Mouse (Mus musculus) mature B cell (primary cell): ENCODE results near the gene Setd6.

ENCODE experiments used
- in situ Hi-C: fragments of 300-500 bp; cut with MboI; formaldehyde crosslinking; loops from 2 replicates; pipeline ENCODE4 v1.14.3; 2019

Gene Setd6

DNA sequence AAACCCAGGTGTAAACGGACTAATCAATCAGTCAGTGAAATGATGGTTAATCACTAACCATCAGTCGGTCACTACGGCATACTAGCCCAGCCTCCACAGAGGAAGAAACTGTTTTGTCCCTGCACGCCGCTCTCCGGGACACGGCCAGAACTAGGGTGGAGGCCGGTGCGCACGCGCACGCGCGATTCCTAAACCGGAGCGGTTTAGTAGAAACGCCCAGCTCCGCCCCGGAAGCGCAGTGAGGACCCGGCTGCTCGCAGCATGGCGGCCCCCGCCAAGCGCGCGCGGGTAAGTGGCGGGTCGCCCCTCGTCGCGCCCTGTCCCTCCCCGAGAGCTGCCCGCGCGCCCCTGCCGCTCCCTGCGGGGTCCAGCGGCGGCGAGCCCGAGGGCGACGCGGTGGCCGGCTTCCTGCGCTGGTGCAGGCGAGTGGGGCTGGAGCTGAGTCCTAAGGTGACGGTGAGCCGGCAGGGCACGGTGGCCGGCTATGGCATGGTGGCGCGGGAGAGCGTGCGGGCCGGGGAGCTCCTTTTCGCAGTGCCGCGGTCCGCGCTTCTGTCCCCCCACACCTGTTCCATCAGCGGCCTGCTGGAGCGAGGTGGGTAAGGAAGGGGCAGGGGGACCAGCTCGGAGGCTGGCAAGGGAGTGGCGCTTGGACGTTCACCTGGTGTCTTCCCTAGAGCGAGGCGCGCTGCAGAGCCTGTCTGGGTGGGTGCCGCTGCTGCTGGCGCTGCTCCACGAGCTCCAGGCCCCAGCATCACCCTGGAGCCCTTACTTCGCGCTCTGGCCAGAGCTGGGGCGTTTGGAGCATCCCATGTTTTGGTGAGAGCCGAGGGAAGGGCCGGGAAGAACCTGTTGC, at the start of gene Setd6:
Gene Setd6 (plus strand): TSS at position 206 of the 856 bp plus-strand sequence.
- in situ Hi-C loops, result no loop called here

- in situ Hi-C loops, result no loop called here
Measured at GRCm38 (mm10) chr8:95668163-95668958, 47.3 kb upstream of the Setd6 start.

DNA sequence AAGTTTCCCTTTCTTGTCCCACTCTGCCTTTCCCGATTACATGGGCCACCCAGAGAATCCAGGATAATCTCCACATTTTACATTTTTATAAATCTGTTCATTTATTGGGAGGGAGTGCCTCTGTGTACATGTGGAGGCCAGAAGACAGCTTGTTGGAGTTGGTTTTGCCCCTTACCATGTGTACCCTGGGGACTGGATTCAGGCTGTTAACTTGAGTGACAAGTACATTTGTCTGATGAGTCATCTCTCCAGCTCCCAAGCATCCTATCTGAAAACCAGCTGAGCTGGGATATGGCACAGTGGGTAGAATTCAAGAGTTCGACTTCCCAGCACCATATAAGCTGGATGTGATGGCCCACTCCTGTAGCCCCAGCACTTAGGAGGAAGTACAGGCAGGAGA, 45.7 kb upstream of the Setd6 start:
- in situ Hi-C loops, result no loop called here

DNA sequence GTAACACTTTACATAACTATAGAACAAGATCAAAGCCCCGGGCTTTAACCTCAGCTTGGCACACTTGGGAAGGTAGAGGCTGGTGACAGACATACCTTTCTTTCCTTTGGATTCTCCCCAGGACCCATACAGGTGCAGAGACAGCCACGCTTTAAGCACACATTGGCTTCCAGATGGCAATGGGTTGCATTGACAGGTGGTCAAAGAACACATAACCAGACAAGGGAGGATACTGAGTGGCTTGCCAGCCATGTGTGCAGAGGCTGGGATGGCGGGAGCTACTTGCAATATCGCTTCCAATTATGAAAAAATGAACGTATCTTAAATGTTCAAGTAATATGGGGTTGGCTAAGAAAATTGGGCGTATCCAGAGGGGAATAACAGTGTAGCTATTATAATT, 43.8 kb upstream of the Setd6 start:
- in situ Hi-C loops, result no loop called here

- in situ Hi-C loops, result no loop called here
Measured at GRCm38 (mm10) chr8:95672811-95673210, 42.9 kb upstream of the Setd6 start.

DNA sequence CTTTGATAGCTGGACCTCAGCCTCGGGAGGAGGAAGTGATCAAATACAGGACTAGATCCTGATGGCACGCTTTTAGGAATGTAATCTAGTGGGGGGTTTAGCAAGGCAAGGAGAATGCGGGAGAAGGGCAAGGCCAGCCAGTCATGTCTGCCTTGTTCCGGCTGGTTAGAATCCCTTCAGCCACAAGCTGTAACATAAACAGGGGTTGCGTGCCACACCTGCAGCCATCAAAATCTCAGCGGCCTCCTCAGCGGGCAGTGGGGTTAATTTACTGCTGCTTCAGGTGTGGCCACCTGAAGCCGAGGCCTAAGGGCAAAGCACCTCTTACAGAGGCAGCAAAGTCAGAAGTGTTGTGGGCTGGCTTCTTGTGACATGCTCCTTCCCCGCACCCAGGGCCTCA, 39.0 kb upstream of the Setd6 start, which contains the start of gene Ndrg4:
Gene Ndrg4 (plus strand): TSS at position 350 of the 400 bp plus-strand sequence.
- in situ Hi-C loops, result no loop called here

DNA sequence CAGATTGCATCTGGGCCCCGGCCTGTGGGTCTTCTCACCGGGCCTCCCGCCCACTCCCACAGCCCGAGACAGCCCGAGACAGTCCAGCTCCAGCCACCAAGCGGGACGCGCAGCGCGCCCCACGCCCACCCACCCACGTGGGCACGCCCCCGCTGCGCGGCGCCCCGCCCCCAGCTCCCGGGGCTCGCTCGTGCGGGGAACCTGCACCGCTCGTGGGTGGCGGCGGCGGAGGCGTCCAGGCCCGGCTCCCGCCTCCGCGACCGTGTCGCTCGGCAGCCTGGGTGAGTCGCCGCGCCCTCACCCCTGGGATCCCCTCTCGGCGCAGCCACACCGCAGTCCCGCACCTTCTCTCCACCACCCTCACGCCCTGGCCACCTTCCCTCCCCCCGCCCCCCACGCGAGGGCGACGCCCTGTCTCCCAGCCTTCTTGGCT, 38.1 kb upstream of the Setd6 start:
- in situ Hi-C loops, result no loop called here

- in situ Hi-C loops, result no loop called here
Measured at GRCm38 (mm10) chr8:95678024-95678611, 37.6 kb upstream of the Setd6 start.

DNA sequence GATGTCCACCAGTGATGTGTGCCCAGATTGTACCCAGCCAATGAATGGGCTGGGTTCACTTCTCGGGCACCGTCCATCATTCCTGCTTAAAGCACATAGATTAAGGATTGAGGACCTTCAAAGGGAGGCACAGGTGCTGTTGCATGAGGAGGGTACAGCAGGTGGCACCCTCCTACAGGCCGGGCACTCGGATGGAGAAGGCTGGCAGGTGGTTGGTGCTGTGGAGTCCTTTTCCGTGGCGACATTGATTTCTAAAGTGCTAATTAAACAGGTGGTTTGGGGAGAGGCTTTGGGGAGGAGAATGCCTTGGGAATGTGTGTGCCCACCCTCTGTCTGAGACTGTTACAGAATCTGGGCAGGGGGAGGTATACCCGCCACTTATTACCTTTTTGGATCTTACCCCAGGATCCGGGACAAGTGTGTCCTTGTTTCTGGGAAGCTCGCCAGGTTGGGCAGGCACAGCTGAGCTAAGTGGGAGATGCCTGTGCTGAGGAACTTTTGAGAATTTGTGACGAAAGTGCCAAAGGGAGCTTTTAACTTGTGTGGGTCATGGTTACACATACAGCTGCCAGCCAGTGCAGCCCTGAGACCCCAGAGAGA, 27.5 kb upstream of the Setd6 start:
- in situ Hi-C loops, result no loop called here

GRCm38 (mm10) chr8:95690929-95691541, 24.6 kb upstream of the Setd6 start:
- in situ Hi-C loops, result no loop called here

GRCm38 (mm10) chr8:95694631-95695030, 21.1 kb upstream of the Setd6 start:
- in situ Hi-C loops, result no loop called here

- in situ Hi-C loops, result no loop called here
Measured at GRCm38 (mm10) chr8:95696661-95697060, 19.0 kb upstream of the Setd6 start.

DNA sequence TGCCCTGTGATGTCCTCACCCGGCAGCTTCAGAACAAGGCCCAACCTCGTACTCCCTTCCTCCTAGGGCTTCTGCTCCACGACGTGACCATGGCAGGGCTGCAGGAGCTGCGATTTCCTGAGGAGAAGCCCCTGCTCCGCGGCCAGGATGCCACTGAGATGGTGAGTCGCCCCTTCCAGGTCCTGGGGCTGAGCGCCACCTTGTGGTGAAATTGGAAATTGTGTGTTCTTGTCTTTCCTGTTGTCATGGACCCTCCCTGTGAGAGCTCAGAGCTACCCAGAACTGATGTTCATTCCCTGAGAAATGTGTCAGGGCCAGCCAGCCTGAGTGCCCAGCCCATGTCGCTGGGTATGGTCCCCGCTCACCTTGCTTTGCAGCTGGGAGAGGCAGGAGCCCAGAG, 18.6 kb upstream of the Setd6 start:
- in situ Hi-C loops, result no loop called here

- in situ Hi-C loops, result no loop called here
Measured at GRCm38 (mm10) chr8:95698179-95698578, 17.5 kb upstream of the Setd6 start.

DNA sequence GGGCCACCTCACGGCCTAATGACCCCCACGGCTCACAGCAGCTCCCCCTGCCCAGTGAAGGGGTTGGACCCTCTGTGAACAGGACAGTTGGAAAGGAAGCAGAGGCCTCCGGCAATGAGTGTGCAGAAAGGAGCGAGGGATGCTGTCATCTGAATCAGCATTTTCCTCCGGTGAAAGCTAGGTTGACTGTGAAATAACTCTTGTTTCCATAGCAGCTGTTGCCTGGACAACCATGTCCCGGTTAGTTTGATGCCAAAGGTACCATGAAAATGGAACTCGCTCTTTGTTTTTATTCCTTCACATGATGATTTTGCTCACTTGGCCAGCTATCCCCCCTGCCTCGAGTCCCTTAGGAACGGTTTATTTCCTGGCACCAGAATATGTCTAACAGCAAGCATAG, 15.4 kb upstream of the Setd6 start:
- in situ Hi-C loops, result no loop called here

DNA sequence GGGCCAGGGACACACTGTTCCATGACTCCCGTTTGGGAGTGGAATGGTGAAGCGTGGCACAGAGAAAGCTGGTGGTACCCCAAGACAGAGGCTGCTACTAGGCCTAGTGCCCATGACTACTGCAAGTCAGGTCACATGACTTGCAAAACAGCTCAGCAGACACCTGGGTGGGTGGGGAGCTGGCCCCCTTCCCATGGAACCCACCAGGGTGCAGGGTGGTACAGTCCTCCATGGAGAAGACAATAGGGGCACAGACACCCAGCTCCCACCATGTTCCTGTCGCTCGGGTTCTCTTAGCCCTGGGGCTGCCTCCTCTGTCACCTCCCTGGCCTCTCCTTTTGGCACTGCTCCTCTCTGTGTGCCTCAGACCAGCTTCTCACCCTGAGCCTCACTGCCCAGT, 13.9 kb upstream of the Setd6 start:
- in situ Hi-C loops, result no loop called here

GRCm38 (mm10) chr8:95702480-95703446, 12.9 kb upstream of the Setd6 start:
- in situ Hi-C loops, result no loop called here

DNA sequence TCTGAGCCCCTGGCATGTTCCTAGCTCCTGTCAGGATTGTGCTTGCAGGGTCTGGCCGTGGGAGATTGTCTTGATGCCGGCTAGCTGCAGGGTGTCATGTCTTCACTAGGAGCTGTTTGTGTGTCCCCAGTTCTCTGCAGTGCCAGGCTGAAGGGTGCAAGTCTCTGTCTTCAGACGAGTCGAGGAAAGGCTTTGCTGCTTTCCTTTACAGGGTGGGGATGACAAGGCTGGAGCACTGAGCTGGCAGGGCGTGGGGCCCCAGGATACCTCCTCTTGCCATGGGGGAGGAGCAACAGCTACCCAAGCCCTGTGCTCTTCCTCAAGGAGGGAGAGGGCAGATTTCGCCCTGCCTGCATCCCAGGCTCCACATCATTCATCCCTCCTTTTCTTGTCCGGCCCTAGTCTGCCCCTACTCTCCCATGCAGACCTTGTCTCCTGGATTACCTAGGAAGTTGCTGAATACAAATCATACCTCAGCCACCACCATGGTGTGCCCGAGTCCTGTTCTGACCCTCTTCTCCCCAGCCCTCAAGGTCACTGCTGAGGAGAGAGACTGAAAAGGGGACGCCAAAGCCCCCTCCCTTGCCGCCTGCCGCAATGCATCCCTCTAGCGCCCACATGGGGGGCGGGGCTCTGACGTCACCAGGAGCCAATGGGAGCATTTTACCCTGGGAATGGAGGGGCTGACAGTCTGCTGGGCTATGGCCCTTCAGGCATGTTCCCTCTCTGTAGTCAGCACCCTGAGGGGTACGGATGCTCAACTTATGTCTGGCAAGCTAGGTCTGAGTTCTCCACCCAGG, 12.0 kb upstream of the Setd6 start:
- in situ Hi-C loops, result no loop called here

- in situ Hi-C loops, result no loop called here
Measured at GRCm38 (mm10) chr8:95704538-95704937, 11.1 kb upstream of the Setd6 start.

GRCm38 (mm10) chr8:95709579-95709978, 6.1 kb upstream of the Setd6 start:
- in situ Hi-C loops, result no loop called here
